Mouse (Mus musculus) kidney, postnatal 36 days (tissue): ENCODE results near the gene Slc4a4.

Experiments
- DNase-seq, 2 experiments: peaks; one replicate each; pipeline ENCODE4 v3.0.0; 2021 to 2022; ENCODE audit warnings: mixed read lengths in 2 of 2

The Slc4a4 gene

GRCm38 (mm10) chr5:88917221-88917620 lies 30.6 kb downstream of the Slc4a4 start:
- DNase-seq, result no peak

GRCm38 (mm10) chr5:88917630-88918029 lies 31.0 kb downstream of the Slc4a4 start:
- DNase-seq, result no peak

DNA sequence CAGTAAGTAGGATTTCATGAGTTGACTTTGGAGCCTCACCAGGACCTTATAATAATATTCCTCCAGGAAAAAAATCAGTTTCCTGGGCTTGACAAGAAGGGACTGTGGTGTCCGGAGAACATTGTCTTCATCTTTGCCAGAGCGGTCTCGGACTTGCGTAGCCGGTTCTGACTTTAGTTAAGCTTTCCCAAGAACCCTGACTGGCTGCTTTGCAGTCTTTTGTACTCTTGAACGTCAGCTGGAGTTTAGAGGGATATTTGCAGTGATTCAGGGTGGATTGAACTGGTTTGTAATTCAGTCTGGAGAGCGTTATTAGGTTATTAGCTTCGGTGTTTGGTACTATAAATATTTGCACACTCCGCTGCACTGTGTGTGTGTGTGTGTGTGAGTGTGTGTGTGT lies 31.9 kb downstream of the Slc4a4 start:
- DNase-seq, result no peak

DNA sequence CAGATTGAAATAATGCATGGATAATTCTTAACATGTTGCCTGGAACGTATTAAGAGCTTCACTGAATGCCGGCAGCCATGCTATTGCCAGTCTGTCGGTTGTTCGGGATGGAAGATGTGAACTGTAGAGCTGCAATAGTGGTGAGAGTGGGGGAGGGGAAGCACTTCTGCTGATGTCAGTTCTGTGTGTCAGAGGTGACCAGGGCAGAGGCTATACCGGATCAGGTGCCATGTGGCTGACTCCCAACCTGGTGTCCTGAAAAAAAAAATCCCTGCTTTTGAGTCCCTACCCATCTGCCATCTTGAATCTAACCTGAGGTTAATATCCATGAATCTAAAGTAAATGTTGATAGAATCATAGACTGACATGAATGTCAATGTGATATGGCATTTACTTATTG lies 39.0 kb downstream of the Slc4a4 start:
- DNase-seq, result no peak

- peak; percentile 51 to 63 for DNase-seq
These were observed 41.7 kb downstream of the Slc4a4 start for GRCm38 (mm10) chr5:88928201-88928916.

GRCm38 (mm10) chr5:88929392-88930094 lies 42.9 kb downstream of the Slc4a4 start:
- DNase-seq, result peak; percentile 97 to 98

- DNase-seq, result peak in 1 of 2 experiments; percentile 21
These were observed 43.5 kb downstream of the Slc4a4 start for GRCm38 (mm10) chr5:88930129-88930528.

- peak in 1 of 2 experiments; percentile 25 for DNase-seq
These were observed 44.0 kb downstream of the Slc4a4 start for GRCm38 (mm10) chr5:88930611-88931010.

DNA sequence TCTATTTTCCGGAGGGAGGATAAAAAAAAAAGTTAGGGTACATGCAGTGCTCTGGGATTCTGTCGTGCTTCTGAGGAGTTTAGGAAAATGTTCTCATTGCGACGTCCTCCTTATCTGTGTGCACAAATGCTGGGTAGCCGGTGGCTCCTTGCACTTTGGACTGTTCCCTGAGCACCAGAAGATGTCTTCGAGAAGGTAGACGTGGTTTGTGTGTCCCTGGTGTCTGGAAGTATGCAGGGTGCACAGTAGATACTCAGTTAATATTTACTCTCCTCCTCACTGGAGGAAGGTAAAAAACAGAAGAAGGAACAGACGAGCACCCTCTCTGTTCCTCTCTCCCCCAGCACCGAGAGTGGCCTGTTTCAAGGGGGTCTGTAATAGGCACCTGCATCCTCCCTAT lies 44.6 kb downstream of the Slc4a4 start:
- peak; percentile 49 to 56 for DNase-seq

DNA sequence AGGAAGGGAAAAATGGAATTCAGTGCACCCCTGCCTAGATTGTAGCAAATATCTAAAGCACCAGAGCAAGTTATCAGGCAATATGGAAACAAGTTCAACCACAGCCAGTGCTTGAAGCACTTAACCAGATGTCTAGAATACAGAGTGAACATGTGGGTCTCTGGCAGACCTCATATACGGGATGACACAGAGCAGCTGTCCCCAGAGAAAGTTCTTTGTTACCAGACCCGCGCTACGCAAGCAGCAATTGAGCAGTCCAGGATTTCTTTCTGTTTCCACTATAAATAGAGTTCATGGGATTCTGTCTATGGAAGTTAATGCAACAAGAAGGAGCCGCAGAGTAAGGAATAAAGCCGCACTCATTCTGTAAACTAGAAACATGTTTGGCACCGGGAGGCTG lies 46.8 kb downstream of the Slc4a4 start:
- no peak for DNase-seq

- DNase-seq, result no peak
These were observed 47.3 kb downstream of the Slc4a4 start for GRCm38 (mm10) chr5:88933946-88934345.

- no peak for DNase-seq
These were observed 51.6 kb downstream of the Slc4a4 start for GRCm38 (mm10) chr5:88938208-88938607.

DNA sequence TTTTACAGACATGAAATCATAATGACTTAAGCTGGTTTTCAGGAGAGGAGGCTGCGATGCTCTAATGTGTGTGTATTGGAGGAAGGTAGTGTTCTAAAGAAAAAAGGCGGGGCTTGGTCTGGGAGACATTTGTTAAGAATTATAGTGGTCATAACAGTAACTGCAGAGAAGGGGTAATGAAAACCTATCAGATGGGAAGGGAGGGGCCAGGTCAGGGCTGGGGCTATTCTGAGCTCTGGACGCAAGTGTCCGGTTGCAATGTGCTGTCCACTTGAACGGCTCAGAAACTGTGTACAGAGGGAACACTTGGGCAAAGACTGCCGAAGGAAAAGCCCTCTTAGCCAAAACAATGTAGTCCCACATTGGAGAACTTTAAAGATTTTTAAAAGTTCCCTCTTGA lies 52.5 kb downstream of the Slc4a4 start:
- DNase-seq, result no peak

DNA sequence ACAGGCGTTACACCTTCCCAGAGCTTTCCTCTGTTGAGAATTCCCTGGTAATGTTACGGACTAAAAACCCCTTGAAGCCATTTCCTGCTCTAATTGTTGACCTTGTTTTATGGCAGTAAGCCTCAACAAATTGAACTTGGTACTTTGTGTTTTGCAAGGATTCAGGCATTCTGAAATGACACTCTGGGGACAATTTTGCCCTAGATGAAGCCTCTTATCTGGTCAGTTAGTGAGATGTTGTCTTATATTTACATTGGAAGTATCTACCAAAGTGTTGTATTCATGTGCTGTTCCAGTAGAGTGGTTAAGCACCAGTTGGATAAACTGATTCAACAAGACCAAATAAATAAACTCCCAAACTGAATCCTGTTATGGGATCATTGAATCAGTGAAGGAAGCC lies 53.2 kb downstream of the Slc4a4 start:
- no peak for DNase-seq

DNA sequence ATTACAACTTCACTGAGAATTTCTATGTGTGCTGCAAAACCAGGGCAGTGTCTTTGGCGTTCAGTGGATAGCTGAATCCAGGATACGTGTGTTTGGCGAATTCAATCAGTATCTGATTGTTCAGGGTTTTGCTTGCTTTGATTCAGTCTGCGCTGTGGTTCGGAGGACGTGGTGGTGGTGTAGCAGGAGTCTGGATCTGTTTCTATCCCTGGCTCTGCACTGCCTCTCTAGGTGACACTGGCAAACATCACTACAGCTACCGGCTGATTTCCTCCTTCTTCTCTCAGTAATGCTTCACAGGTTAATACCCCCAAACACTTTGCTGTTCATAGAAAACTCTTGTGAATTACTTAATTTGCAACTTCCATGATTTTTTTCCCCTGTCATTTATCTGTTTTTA lies 55.3 kb downstream of the Slc4a4 start:
- no peak for DNase-seq

DNA sequence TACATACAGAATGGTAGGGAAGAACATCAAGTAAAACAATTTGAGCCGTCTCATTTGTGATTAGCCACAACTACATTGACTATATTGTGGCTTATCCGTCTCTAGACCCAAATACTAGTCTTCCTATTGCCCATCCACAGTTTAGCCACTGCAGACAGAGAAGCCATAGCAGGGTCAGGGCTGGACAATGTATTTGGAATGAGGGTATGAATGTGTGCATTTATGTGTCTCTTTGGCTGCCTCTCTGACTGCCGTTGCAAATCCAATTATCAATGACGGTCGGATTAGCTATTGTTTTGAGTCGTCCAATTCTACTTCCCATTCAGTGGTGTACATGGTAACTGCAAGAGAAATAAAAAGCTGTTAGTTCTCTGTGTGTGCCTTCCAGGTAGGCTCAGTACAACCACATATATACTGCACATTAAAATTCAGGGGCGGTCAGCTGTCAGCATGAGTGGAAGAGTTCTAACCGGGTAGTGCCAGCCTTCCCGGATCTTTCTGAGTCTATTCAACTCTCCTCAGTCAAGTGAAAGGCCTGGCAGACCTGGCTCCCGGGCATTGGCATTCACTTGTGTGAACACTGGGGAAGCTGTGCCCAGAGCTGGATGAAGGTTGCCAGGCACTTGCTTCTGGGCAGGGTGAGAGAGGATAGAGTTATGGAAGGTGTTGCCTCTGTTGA lies 59.2 kb downstream of the Slc4a4 start:
- DNase-seq, result no peak

- no peak for DNase-seq
These were observed 63.7 kb downstream of the Slc4a4 start for GRCm38 (mm10) chr5:88950337-88950736.

DNA sequence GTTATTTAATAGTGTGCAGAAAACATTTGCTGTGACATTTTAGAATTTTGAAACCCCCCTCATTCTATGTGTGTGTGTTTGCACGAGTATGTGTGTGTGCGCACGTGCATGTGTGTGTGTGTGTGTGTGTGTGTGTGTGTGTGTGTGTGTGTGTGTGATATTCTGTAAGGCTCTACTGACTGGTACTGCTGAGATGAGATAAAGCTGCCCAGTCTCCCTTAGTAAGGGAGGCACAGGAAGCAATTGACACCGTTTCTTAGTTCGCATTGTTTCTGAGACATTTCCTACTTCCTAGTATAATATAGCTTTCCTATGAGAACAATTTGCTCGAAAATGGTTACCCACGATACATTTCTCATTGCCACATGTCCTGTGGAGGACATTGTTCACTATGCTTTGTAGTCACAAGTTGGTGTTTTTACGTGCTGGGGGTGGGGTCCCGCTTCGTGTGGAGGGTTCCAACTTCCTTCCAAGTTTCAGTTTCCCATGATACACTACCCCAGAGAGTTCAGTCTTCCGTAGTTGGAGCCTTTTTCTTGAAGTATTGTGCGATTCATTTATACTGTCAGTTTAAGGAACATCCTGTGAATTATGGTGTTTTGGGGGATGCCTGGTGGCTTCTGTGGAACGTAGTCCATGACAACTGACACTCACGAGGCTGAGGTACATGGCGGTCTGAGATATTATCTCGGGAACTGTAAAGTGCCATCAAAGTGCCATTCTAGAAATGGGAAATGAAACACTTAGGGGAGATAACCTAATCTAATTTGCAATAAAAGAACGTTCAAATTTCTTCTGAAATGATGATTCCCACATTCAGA lies 66.3 kb downstream of the Slc4a4 start:
- no peak for DNase-seq

GRCm38 (mm10) chr5:88957735-88958134 lies 71.1 kb downstream of the Slc4a4 start:
- no peak for DNase-seq

GRCm38 (mm10) chr5:88958966-88959365 lies 72.3 kb downstream of the Slc4a4 start:
- DNase-seq, result no peak

GRCm38 (mm10) chr5:88959412-88959811 lies 72.8 kb downstream of the Slc4a4 start:
- no peak for DNase-seq

- peak; percentile 26 to 43 for DNase-seq
These were observed 73.9 kb downstream of the Slc4a4 start for GRCm38 (mm10) chr5:88960342-88961105.
